Mouse (Mus musculus) limb, embryonic 12.5 days (tissue): ENCODE measurements around the gene Plac9a. TPM values are rescaled to one million over a fixed set of nuclear protein-coding genes. Genes with fewer than 3 reads are reported as not detected.
"Not testable (repeated sequence)": the region's sequence is repeated elsewhere in the genome, so short reads cannot be mapped to it uniquely, and the experiment has no call there.

Experiments used
- ATAC-seq: fragments of 200-750 bp; cut with Nextera tagmentation; 2 replicates; pipeline ENCODE4 v1.8.0; 2017; ENCODE audit warnings: low read depth, moderate TSS enrichment; ENCODE audit not compliant: insufficient number of reproducible peaks, insufficient read depth, low FRiP score, low TSS enrichment
- H3K27ac ChIP-seq: fragments of 300-500 bp; sonication (generic); 2 replicates; pipeline ENCODE4 v1.5.1; 2016; ENCODE audit warnings: mild to moderate bottlenecking, moderate library complexity
- H3K27me3 ChIP-seq: fragments of 300-500 bp; sonication (generic); 2 replicates; pipeline ENCODE4 v1.6.1; 2016; ENCODE audit warnings: mild to moderate bottlenecking, moderate library complexity
- H3K36me3 ChIP-seq: fragments of 300-500 bp; sonication (generic); 2 replicates; pipeline ENCODE4 v1.6.1; 2016; ENCODE audit warnings: mild to moderate bottlenecking, moderate library complexity
- H3K4me1 ChIP-seq: fragments of 300-500 bp; sonication (generic); replicated peaks from 2 replicates; pipeline ENCODE4 v1.6.1; 2016
- H3K4me2 ChIP-seq: fragments of 300-500 bp; sonication (generic); 2 replicates; pipeline ENCODE4 v1.6.1; 2016; ENCODE audit warnings: mild to moderate bottlenecking, moderate library complexity
- H3K4me3 ChIP-seq: fragments of 300-500 bp; sonication (generic); replicated peaks from 2 replicates; pipeline ENCODE4 v1.5.1; 2016; ENCODE audit warnings: mild to moderate bottlenecking
- H3K9ac ChIP-seq: fragments of 300-500 bp; sonication (generic); replicated peaks from 2 replicates; pipeline ENCODE4 v1.6.1; 2016; ENCODE audit warnings: mild to moderate bottlenecking, moderate library complexity
- H3K9me3 ChIP-seq: fragments of 300-500 bp; sonication (generic); 2 replicates; pipeline ENCODE4 v1.6.1; 2016; ENCODE audit warnings: mild to moderate bottlenecking, moderate library complexity
- WGBS: fragments of 180-500 bp; shearing (Covaris S2); methylation state at CpG from one replicate; pipeline ENCODE4 v1.1.7; 2016; 5-methylcytosine and 5-hydroxymethylcytosine counted together
- polyA plus RNA-seq: library from polyadenylated mRNA; unstranded; fragments of >200 nt; fragmentation: Nextera tagmentation; extraction: Ambion mirVana; gene quantifications from 2 replicates; pipeline ENCODE4 v1.2.1, GENCODE M21; 2016

The Plac9a gene
- polyA plus RNA-seq, 1 experiment from 2014 or later = not detected

- H3K4me1 ChIP-seq = peaks cover 15% of the 10 kb centered on the region
- no peaks in the 10 kb centered on the region for H3K36me3 ChIP-seq
- H3K4me2 ChIP-seq = no peak overlapping the region
- no peak overlapping the region for H3K9ac ChIP-seq
- no peak overlapping the region for H3K27ac ChIP-seq
- no peak overlapping the region for H3K4me3 ChIP-seq
- 90% methylated on average over 13 of the region's 13 CpGs for whole genome bisulfite sequencing
- ATAC-seq = no peak
- no peaks in the 10 kb centered on the region for H3K27me3 ChIP-seq
- H3K9me3 ChIP-seq = no peaks in the 10 kb centered on the region
Measured at GRCm38 (mm10) chr14:25861771-25862530, 40.9 kb downstream of the Plac9a start.

GRCm38 (mm10) chr14:25857940-25858339 lies 45.0 kb downstream of the Plac9a start:
- Histone ChIP-seq H3K36me3 (no peaks in the 10 kb centered on the region), H3K4me3 (no peak overlapping the region), H3K9me3 (no peaks in the 10 kb centered on the region), H3K9ac (no peak overlapping the region), H3K27me3 (no peaks in the 10 kb centered on the region), H3K27ac (no peak overlapping the region), H3K4me2 (no peak overlapping the region), H3K4me1 (peaks cover 12% of the 10 kb centered on the region)
- no peak for ATAC-seq
- 86% methylated on average over 8 of the region's 8 CpGs for WGBS

GRCm38 (mm10) chr14:25857168-25857621 lies 45.7 kb downstream of the Plac9a start:
- H3K9me3 ChIP-seq = no peaks in the 10 kb centered on the region
- H3K9ac ChIP-seq = no peak overlapping the region
- no peaks in the 10 kb centered on the region for H3K27me3 ChIP-seq
- no peak overlapping the region for H3K4me2 ChIP-seq
- no peaks in the 10 kb centered on the region for H3K36me3 ChIP-seq
- WGBS = 62% methylated on average over 3 of the region's 3 CpGs
- no peak for ATAC-seq
- no peak overlapping the region for H3K4me3 ChIP-seq
- H3K4me1 ChIP-seq = peaks cover 12% of the 10 kb centered on the region
- H3K27ac ChIP-seq = no peak overlapping the region

- Histone ChIP-seq H3K4me2 (no peak overlapping the region), H3K4me3 (no peak overlapping the region), H3K36me3 (no peaks in the 10 kb centered on the region), H3K9ac (no peak overlapping the region), H3K27ac (no peak overlapping the region), H3K27me3 (no peaks in the 10 kb centered on the region), H3K9me3 (no peaks in the 10 kb centered on the region), H3K4me1 (peaks cover 12% of the 10 kb centered on the region)
- ATAC-seq = no peak
- 55% methylated on average over 8 of the region's 8 CpGs for WGBS
Measured at GRCm38 (mm10) chr14:25855241-25855885, 47.5 kb downstream of the Plac9a start.

- Histone ChIP-seq H3K27me3 (no peaks in the 10 kb centered on the region), H3K4me1 (peaks cover 7% of the 10 kb centered on the region; the same call in 1 of the 2 replicates), H3K27ac (no peak overlapping the region), H3K9ac (no peak overlapping the region), H3K4me3 (no peak overlapping the region), H3K36me3 (no peaks in the 10 kb centered on the region), H3K4me2 (no peak overlapping the region), H3K9me3 (no peaks in the 10 kb centered on the region)
- ATAC-seq = no peak
- 89% methylated on average over 16 of the region's 16 CpGs for WGBS
Measured at GRCm38 (mm10) chr14:25853717-25854452, 49.0 kb downstream of the Plac9a start.

- H3K36me3 ChIP-seq = no peaks in the 10 kb centered on the region
- no peak overlapping the region for H3K9ac ChIP-seq
- peaks cover 7% of the 10 kb centered on the region; the same call in 1 of the 2 replicates for H3K4me1 ChIP-seq
- no peaks in the 10 kb centered on the region for H3K9me3 ChIP-seq
- ATAC-seq = no peak
- H3K4me2 ChIP-seq = no peak overlapping the region
- no peak overlapping the region for H3K27ac ChIP-seq
- no peaks in the 10 kb centered on the region for H3K27me3 ChIP-seq
- H3K4me3 ChIP-seq = no peak overlapping the region
- 81% methylated on average over 6 of the region's 6 CpGs for WGBS
Measured at GRCm38 (mm10) chr14:25853295-25853694, 49.6 kb downstream of the Plac9a start.

- WGBS = 81% methylated on average over 11 of the region's 11 CpGs
- no peaks in the 10 kb centered on the region for H3K9me3 ChIP-seq
- H3K4me3 ChIP-seq = no peak overlapping the region
- no peaks in the 10 kb centered on the region for H3K27me3 ChIP-seq
- H3K27ac ChIP-seq = no peak overlapping the region
- H3K9ac ChIP-seq = no peak overlapping the region
- H3K36me3 ChIP-seq = no peaks in the 10 kb centered on the region
- ATAC-seq = no peak
- no peak overlapping the region for H3K4me2 ChIP-seq
- peaks cover 15% of the 10 kb centered on the region for H3K4me1 ChIP-seq
Measured at GRCm38 (mm10) chr14:25852121-25852561, 50.8 kb downstream of the Plac9a start.

GRCm38 (mm10) chr14:25851189-25851588 lies 51.7 kb downstream of the Plac9a start:
- Histone ChIP-seq H3K36me3 (no peaks in the 10 kb centered on the region), H3K27me3 (peaks cover 4% of the 10 kb centered on the region; the same call in 1 of the 2 replicates), H3K9ac (no peak overlapping the region), H3K4me3 (no peak overlapping the region), H3K4me1 (peaks cover 15% of the 10 kb centered on the region), H3K9me3 (no peaks in the 10 kb centered on the region), H3K27ac (no peak overlapping the region), H3K4me2 (no peak overlapping the region)
- WGBS = 74% methylated on average over 6 of the region's 6 CpGs
- no peak for ATAC-seq

- H3K9ac ChIP-seq = no peak overlapping the region
- H3K4me1 ChIP-seq = peaks cover 10% of the 10 kb centered on the region
- no peak overlapping the region for H3K4me2 ChIP-seq
- ATAC-seq = no peak
- H3K27me3 ChIP-seq = peaks cover 4% of the 10 kb centered on the region; the same call in 1 of the 2 replicates
- no peaks in the 10 kb centered on the region for H3K9me3 ChIP-seq
- 97% methylated on average over 2 of the region's 2 CpGs for WGBS
- H3K27ac ChIP-seq = no peak overlapping the region
- no peaks in the 10 kb centered on the region for H3K36me3 ChIP-seq
- H3K4me3 ChIP-seq = no peak overlapping the region
Measured at GRCm38 (mm10) chr14:25850433-25850832, 52.5 kb downstream of the Plac9a start.

- not testable (repeated sequence) for H3K27ac ChIP-seq, H3K9me3 ChIP-seq, H3K36me3 ChIP-seq, H3K4me2 ChIP-seq, H3K9ac ChIP-seq, ATAC-seq, H3K4me1 ChIP-seq, H3K4me3 ChIP-seq
- peaks cover 17% of the 10 kb centered on the region for H3K27me3 ChIP-seq
- WGBS = 93% methylated on average over 3 of the region's 4 CpGs
Measured at GRCm38 (mm10) chr14:25848708-25849107, 54.2 kb downstream of the Plac9a start.

- H3K27me3 ChIP-seq = peaks cover 22% of the 10 kb centered on the region
- WGBS = 82% methylated on average over 6 of the region's 6 CpGs
- ATAC-seq = no peak
- no peak overlapping the region for H3K9ac ChIP-seq
- H3K4me1 ChIP-seq = peaks cover 8% of the 10 kb centered on the region
- H3K27ac ChIP-seq = no peak overlapping the region
- H3K36me3 ChIP-seq = no peaks in the 10 kb centered on the region
- no peak overlapping the region for H3K4me2 ChIP-seq
- H3K9me3 ChIP-seq = no peaks in the 10 kb centered on the region
- no peak overlapping the region for H3K4me3 ChIP-seq
Measured at GRCm38 (mm10) chr14:25848237-25848636, 54.7 kb downstream of the Plac9a start.
